Mouse (Mus musculus) CH12.LX (cell line): ENCODE measurements around the gene Gm45713.

ENCODE experiments used
- CHD1 ChIP-seq: IDR thresholded peaks from 2 replicates; pipeline ENCODE4 v1.6.1; 2012; ENCODE audit warnings: low read depth, low read length, improper control_type of control experiment, inconsistent platforms
- CTCF ChIP-seq, 2 experiments: IDR thresholded peaks in 1 of 2; conservative IDR thresholded peaks in 1 of 2; 2 replicates each; pipeline ENCODE4 v1.5.1; 2011 to 2012; ENCODE audit warnings: low read depth in 2 of 2, low read length in 2 of 2, improper control_type of control experiment in 1 of 2, inconsistent platforms in 1 of 2, mild to moderate bottlenecking in 1 of 2, moderate library complexity in 1 of 2
- EP300 ChIP-seq: IDR thresholded peaks from 2 replicates; pipeline ENCODE4 v1.6.1; 2011; ENCODE audit warnings: low read length, improper control_type of control experiment
- KAT2A ChIP-seq: IDR thresholded peaks from 2 replicates; pipeline ENCODE4 v1.6.1; 2012; ENCODE audit warnings: low read length, improper control_type of control experiment, inconsistent platforms; ENCODE audit not compliant: insufficient replicate concordance
- MAFK ChIP-seq: IDR thresholded peaks from 2 replicates; pipeline ENCODE4 v1.6.1; 2011; ENCODE audit warnings: low read length, improper control_type of control experiment; ENCODE audit not compliant: insufficient replicate concordance
- MAX ChIP-seq: IDR thresholded peaks from 2 replicates; pipeline ENCODE4 v1.6.1; 2011; ENCODE audit warnings: low read length, improper control_type of control experiment
- MXI1 ChIP-seq: IDR thresholded peaks from 2 replicates; pipeline ENCODE4 v1.6.1; 2011; ENCODE audit warnings: mild to moderate bottlenecking, low read depth, low read length, improper control_type of control experiment
- POLR2A ChIP-seq: IDR thresholded peaks from 2 replicates; pipeline ENCODE4 v1.6.1; 2011; ENCODE audit warnings: low read depth, mild to moderate bottlenecking, improper control_type of control experiment, low read length
- POLR2AphosphoS2 ChIP-seq: IDR thresholded peaks from 2 replicates; pipeline ENCODE4 v1.6.1; 2011; ENCODE audit warnings: low read depth, low read length, improper control_type of control experiment
- TCF12 ChIP-seq: IDR thresholded peaks from 2 replicates; pipeline ENCODE4 v1.6.1; 2014; ENCODE audit warnings: low read depth, mild to moderate bottlenecking, inconsistent platforms, low read length, improper control_type of control experiment
- USF2 ChIP-seq: conservative IDR thresholded peaks from 2 replicates; pipeline ENCODE4 v1.6.1; 2011; ENCODE audit warnings: low read depth, low read length, improper control_type of control experiment
- ZC3H11A ChIP-seq: IDR thresholded peaks from 2 replicates; pipeline ENCODE4 v1.6.1; 2012; ENCODE audit warnings: low read depth, mild to moderate bottlenecking, inconsistent platforms, low read length, improper control_type of control experiment
- ZMIZ1 ChIP-seq: IDR thresholded peaks from 2 replicates; pipeline ENCODE4 v1.6.1; 2012; ENCODE audit warnings: low read depth, mild to moderate bottlenecking, inconsistent platforms, low read length, improper control_type of control experiment

- TF ChIP-seq CHD1 (no peak), ZMIZ1 (no peak), MXI1 (peak; percentile 46; the same call in 1 of the 2 replicates), POLR2AphosphoS2 (no peak), USF2 (no peak), KAT2A (no peak), MAFK (no peak), MAX (peak; percentile 78), EP300 (no peak), POLR2A (peak; percentile 69), ZC3H11A (no peak), TCF12 (peak; percentile 40; the same call in 1 of the 2 replicates), CTCF (conservative IDR thresholded peaks at IDR 0.05 in 1 of 2, IDR thresholded peaks at IDR 0.05 in 1 of 2; ENCODE audit: low read depth in 2 of 2, low read length in 2 of 2) (no peak)
These were observed 46.2 kb upstream of the Gm45713 start for GRCm38 (mm10) chr7:45182199-45182601.
